Comparison of ENCODE assay signal across 20 mouse cellular contexts in the genomic region with DNA sequence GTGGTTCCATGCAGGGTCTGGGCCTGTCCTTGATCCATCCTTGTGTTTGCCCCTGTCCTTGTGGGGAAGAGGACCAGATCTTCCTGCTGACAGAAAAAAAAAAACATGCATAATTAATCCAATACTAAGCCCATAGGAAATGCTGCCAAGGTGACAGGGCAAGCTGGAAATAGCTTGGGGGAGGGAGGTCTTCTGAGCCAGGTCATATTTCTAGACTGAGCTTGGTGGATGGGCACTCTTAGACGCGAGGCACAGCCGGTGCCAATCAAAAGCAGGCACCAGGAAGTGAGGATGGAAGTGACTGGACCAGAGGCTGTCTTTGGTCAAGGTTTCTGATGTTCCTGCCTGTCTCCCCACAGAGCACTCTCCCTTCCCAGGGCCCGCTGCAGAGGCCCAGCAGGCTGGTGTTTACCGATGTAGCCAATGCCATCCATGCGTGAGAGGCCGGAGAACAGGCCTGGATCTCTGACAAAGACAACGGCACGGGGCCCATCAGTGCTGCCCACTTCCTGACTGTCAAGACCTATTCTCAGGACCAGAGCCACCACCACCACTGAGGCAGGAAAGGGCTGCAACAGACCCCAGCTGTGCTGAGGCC. TPM values are rescaled to one million over a fixed set of nuclear protein-coding genes. Genes with fewer than 3 reads are reported as not detected.
DNase-seq lines count a peak whose midpoint lies in the region; ATAC-seq lines count a peak whose summit lies in the region.
"Had no signal": no experiment of that assay in that cellular context is flagged by ENCODE, and none has a peak within 500 bp of the region (broad histone marks: within the 10 kb centered on the region; RNA-seq: fewer than 3 reads in every experiment).

No protein-coding gene starts in this region.

- peak; percentile 67 for DNase-seq in cerebellum, adult 9-10 months
- DNase-seq in cerebellum, adult 8-10 months = no peak
- no peak for DNase-seq in heart, postnatal 36 days
- DNase-seq in brain, adult 2 months (ENCODE audit: low read depth, low spot score) = peak; percentile 54
- peak; percentile 73 to 77 for DNase-seq in cerebellum, postnatal 14 days
- no peak for DNase-seq in layer of hippocampus, postnatal 36 days
- no peak for DNase-seq in ovary, postnatal 14 days (ENCODE audit: low spot score)
- DNase-seq: kidney, adult 11 months; layer of hippocampus, adult 9-11 months; lung, adult 18-20 months; lung, postnatal 10 days; thymus, adult 2 months; thymus, postnatal 4 days had no signal

- no peaks in the 10 kb centered on the region for H3K9me3 ChIP-seq in heart, embryonic 13.5 days
- H3K9me3 ChIP-seq: forebrain, embryonic 13.5 days; kidney, embryonic 15.5 days; limb, embryonic 13.5 days; liver, embryonic 12.5 days; midbrain, embryonic 10.5 days had no signal

- H3K36me3 ChIP-seq in heart, embryonic 13.5 days = no peaks in the 10 kb centered on the region
- H3K36me3 ChIP-seq: kidney, embryonic 15.5 days; limb, embryonic 13.5 days; liver, embryonic 12.5 days; midbrain, embryonic 10.5 days had no signal

- 68% methylated on average over 9 of the region's 9 CpGs for WGBS in heart, embryonic 13.5 days

- H3K9ac ChIP-seq in heart, embryonic 13.5 days = peak overlapping the region; percentile 40
- H3K9ac ChIP-seq: forebrain, embryonic 13.5 days; kidney, embryonic 15.5 days; limb, embryonic 13.5 days; liver, embryonic 12.5 days had no signal

- intact Hi-C loops in heart, postnatal 36 days (cut with DNase I) = no loop called here

- H3K4me3 ChIP-seq in heart, embryonic 13.5 days = no peak overlapping the region
- H3K4me3 ChIP-seq: forebrain, embryonic 13.5 days; kidney, embryonic 15.5 days; limb, embryonic 13.5 days; liver, embryonic 12.5 days; midbrain, embryonic 10.5 days had no signal

- H3K27me3 ChIP-seq in heart, embryonic 13.5 days (replicated peaks) = peaks cover 27% of the 10 kb centered on the region

- no peaks in the 10 kb centered on the region for H3K4me1 ChIP-seq in heart, embryonic 13.5 days
- H3K4me1 ChIP-seq: limb, embryonic 13.5 days; liver, embryonic 12.5 days had no signal

- no peak for ATAC-seq in heart, embryonic 13.5 days (ENCODE audit: extremely low read depth, insufficient number of reproducible peaks, low FRiP score, low TSS enrichment)
- ATAC-seq: forebrain, embryonic 13.5 days; liver, embryonic 12.5 days had no signal

- no peak overlapping the region for H3K27ac ChIP-seq in heart, embryonic 13.5 days (replicated peaks)
- H3K27ac ChIP-seq: forebrain, embryonic 13.5 days; kidney, embryonic 15.5 days; limb, embryonic 13.5 days; liver, embryonic 12.5 days; midbrain, embryonic 10.5 days; stomach, postnatal 0 days had no signal

- no peak overlapping the region for H3K4me2 ChIP-seq in heart, embryonic 13.5 days
- H3K4me2 ChIP-seq: forebrain, embryonic 13.5 days; kidney, embryonic 15.5 days; limb, embryonic 13.5 days; liver, embryonic 12.5 days had no signal

RNA-seq across cellular contexts. Expression of gene 6430571L13Rik, which starts 7.3 kb away (rescaled TPM):
- polyA plus RNA-seq in heart, embryonic 13.5 days (2015; fragmentation: Nextera tagmentation; extraction: Ambion mirVana) = 0.79 and 1.1 TPM in 2 replicates
- 1 to 10 TPM; 4.2 to 5.3 TPM for total RNA-seq in heart, postnatal 36 days (2021)
- total RNA-seq in layer of hippocampus, postnatal 36 days (2021) = 1 to 10 TPM; 1.5 to 1.9 TPM

RNA-seq across cellular contexts. Expression of gene Hemk1, which starts 9.5 kb away (rescaled TPM):
- polyA plus RNA-seq in heart, embryonic 13.5 days (2015; fragmentation: Nextera tagmentation; extraction: Ambion mirVana) = 11.4 and 12.0 TPM in 2 replicates
- total RNA-seq in heart, postnatal 36 days (2021) = 10 to 100 TPM; 22.3 to 22.6 TPM
- total RNA-seq in layer of hippocampus, postnatal 36 days (2021) = 10 to 100 TPM; 17.2 to 19.5 TPM

RNA-seq across cellular contexts. Expression of gene Cacna2d2, which starts 51.7 kb away (rescaled TPM):
- polyA plus RNA-seq in heart, embryonic 13.5 days (2015; fragmentation: Nextera tagmentation; extraction: Ambion mirVana) = 3.8 and 4.1 TPM in 2 replicates
- 10 to 100 TPM; 10.5 to 13.3 TPM for total RNA-seq in heart, postnatal 36 days (2021)
- 10 to 100 TPM; 17.5 to 23.3 TPM for total RNA-seq in layer of hippocampus, postnatal 36 days (2021)

RNA-seq across cellular contexts. Expression of gene Cish, which starts 51.9 kb away (rescaled TPM):
- polyA plus RNA-seq in heart, embryonic 13.5 days (2015; fragmentation: Nextera tagmentation; extraction: Ambion mirVana) = 17.2 and 18.7 TPM in 2 replicates
- total RNA-seq in heart, postnatal 36 days (2021) = 100 to 1,000 TPM; 145 to 149 TPM
- total RNA-seq in layer of hippocampus, postnatal 36 days (2021) = 1 to 10 TPM; 3.8 to 3.9 TPM

RNA-seq across cellular contexts. Expression of gene Mapkapk3, which starts 58.0 kb away (rescaled TPM):
- 5.1 and 7.0 TPM in 2 replicates for polyA plus RNA-seq in heart, embryonic 13.5 days (2015; fragmentation: Nextera tagmentation; extraction: Ambion mirVana)
- total RNA-seq in heart, postnatal 36 days (2021) = 10 to 100 TPM; 27.0 to 33.6 TPM
- total RNA-seq in layer of hippocampus, postnatal 36 days (2021) = 1 to 10 TPM; 1.6 to 2.9 TPM

Comparison
In these comparisons a context has a peak if more than half of its experiments do, and no peak if none do; other contexts are left out.
1. DNase-seq: peak in cerebellum, adult 9-10 months (single experiment), brain, adult 2 months (single experiment) and cerebellum, postnatal 14 days (2 of 2); none in cerebellum, adult 8-10 months (single experiment), heart, postnatal 36 days (0 of 2), layer of hippocampus, postnatal 36 days (0 of 2) and ovary, postnatal 14 days (single experiment).